Mouse (Mus musculus): ENCODE data around the gene Zan. TPM values are rescaled to one million over a fixed set of nuclear protein-coding genes. Genes with fewer than 3 reads are reported as not detected.
"Not testable (repeated sequence)": the region's sequence is repeated elsewhere in the genome, so short reads cannot be mapped to it uniquely, and the experiment has no call there.

Gene Zan
- polyA plus RNA-seq, 1 experiment from 2014 or later: not detected

GRCm38 (mm10) chr5:137474351-137474750 lies 2.5 kb downstream of the Zan start:
- WGBS (ENCODE audit: missing documents): 92% methylated on average over 2 of the region's 2 CpGs
- Histone ChIP-seq H3K4me3 (ENCODE audit: inconsistent target) (no peak overlapping the region), H3K36me3 (ENCODE audit: inconsistent target) (no peaks in the 10 kb centered on the region), H3K27ac (no peak overlapping the region), H3K79me2 (ENCODE audit: inconsistent target) (no peaks in the 10 kb centered on the region)

- 43% methylated on average over 5 of the region's 5 CpGs for WGBS (ENCODE audit: missing documents)
- no peak overlapping the region for H3K4me3 ChIP-seq (ENCODE audit: inconsistent target)
- no peaks in the 10 kb centered on the region for H3K79me2 ChIP-seq (ENCODE audit: inconsistent target)
- H3K27ac ChIP-seq: no peak overlapping the region
- no peaks in the 10 kb centered on the region for H3K36me3 ChIP-seq (ENCODE audit: inconsistent target)
These were observed 4.5 kb downstream of the Zan start for GRCm38 (mm10) chr5:137472252-137472904.

GRCm38 (mm10) chr5:137466946-137467345 lies 9.9 kb downstream of the Zan start:
- Histone ChIP-seq H3K36me3 (ENCODE audit: inconsistent target) (no peaks in the 10 kb centered on the region), H3K27ac (no peak overlapping the region), H3K79me2 (ENCODE audit: inconsistent target) (no peaks in the 10 kb centered on the region), H3K4me3 (ENCODE audit: inconsistent target) (no peak overlapping the region)
- 97% methylated on average over 6 of the region's 6 CpGs for WGBS (ENCODE audit: missing documents)

- WGBS (ENCODE audit: missing documents): 71% methylated on average over 3 of the region's 3 CpGs
- H3K36me3 ChIP-seq (ENCODE audit: inconsistent target): no peaks in the 10 kb centered on the region
- no peaks in the 10 kb centered on the region for H3K79me2 ChIP-seq (ENCODE audit: inconsistent target)
These were observed 11.8 kb downstream of the Zan start for GRCm38 (mm10) chr5:137465049-137465448.

GRCm38 (mm10) chr5:137455866-137456591 lies 20.8 kb downstream of the Zan start:
- Histone ChIP-seq H3K36me3 (ENCODE audit: inconsistent target) (no peaks in the 10 kb centered on the region), H3K79me2 (ENCODE audit: inconsistent target) (no peaks in the 10 kb centered on the region), H3K4me3 (ENCODE audit: inconsistent target) (no peak overlapping the region), H3K27ac (no peak overlapping the region)
- WGBS (ENCODE audit: missing documents): 32% methylated on average over 7 of the region's 7 CpGs

More at GRCm38 (mm10) chr5:137465049-137465448, 11.8 kb downstream of the Zan start:
- Histone ChIP-seq H3K4me3 (ENCODE audit: inconsistent target) (no peak overlapping the region), H3K27ac (no peak overlapping the region)

GRCm38 (mm10) chr5:137455206-137455605 lies 21.7 kb downstream of the Zan start:
- H3K4me3 ChIP-seq (ENCODE audit: inconsistent target): no peak overlapping the region
- WGBS (ENCODE audit: missing documents): 23% methylated on average over 6 of the region's 6 CpGs
- no peaks in the 10 kb centered on the region for H3K36me3 ChIP-seq (ENCODE audit: inconsistent target)
- no peaks in the 10 kb centered on the region for H3K79me2 ChIP-seq (ENCODE audit: inconsistent target)
- no peak overlapping the region for H3K27ac ChIP-seq

- Histone ChIP-seq H3K36me3 (ENCODE audit: inconsistent target) (no peaks in the 10 kb centered on the region), H3K4me3 (ENCODE audit: inconsistent target) (no peak overlapping the region), H3K27ac (no peak overlapping the region), H3K79me2 (ENCODE audit: inconsistent target) (no peaks in the 10 kb centered on the region)
These were observed 31.3 kb downstream of the Zan start for GRCm38 (mm10) chr5:137445536-137445935.

GRCm38 (mm10) chr5:137440216-137440855 lies 36.5 kb downstream of the Zan start:
- 39% methylated on average over 11 of the region's 11 CpGs for WGBS (ENCODE audit: missing documents)
- Histone ChIP-seq H3K79me2 (ENCODE audit: inconsistent target) (no peaks in the 10 kb centered on the region), H3K27ac (peak overlapping the region; percentile 46; the same call in 1 of the 2 replicates), H3K4me3 (ENCODE audit: inconsistent target) (no peak overlapping the region), H3K36me3 (ENCODE audit: inconsistent target) (no peaks in the 10 kb centered on the region)

- no peaks in the 10 kb centered on the region for H3K79me2 ChIP-seq (ENCODE audit: inconsistent target)
- WGBS (ENCODE audit: missing documents): 41% methylated on average over 6 of the region's 6 CpGs
- no peaks in the 10 kb centered on the region for H3K36me3 ChIP-seq (ENCODE audit: inconsistent target)
- H3K4me3 ChIP-seq (ENCODE audit: inconsistent target): no peak overlapping the region
- H3K27ac ChIP-seq: no peak overlapping the region
These were observed 43.0 kb downstream of the Zan start for GRCm38 (mm10) chr5:137433889-137434288.

- 36% methylated on average over 2 of the region's 4 CpGs for WGBS (ENCODE audit: missing documents)
- H3K27ac ChIP-seq; H3K36me3 ChIP-seq (ENCODE audit: inconsistent target); H3K4me3 ChIP-seq (ENCODE audit: inconsistent target); H3K79me2 ChIP-seq (ENCODE audit: inconsistent target): not testable (repeated sequence)
These were observed 46.5 kb downstream of the Zan start for GRCm38 (mm10) chr5:137430402-137430801.

- H3K79me2 ChIP-seq (ENCODE audit: inconsistent target): no peaks in the 10 kb centered on the region
- no peak overlapping the region for H3K4me3 ChIP-seq (ENCODE audit: inconsistent target)
- H3K27ac ChIP-seq: no peak overlapping the region
- 59% methylated on average over 5 of the region's 6 CpGs for WGBS (ENCODE audit: missing documents)
- no peaks in the 10 kb centered on the region for H3K36me3 ChIP-seq (ENCODE audit: inconsistent target)
These were observed 51.2 kb downstream of the Zan start for GRCm38 (mm10) chr5:137425648-137426047.

GRCm38 (mm10) chr5:137419841-137420240 lies 57.0 kb downstream of the Zan start:
- Histone ChIP-seq H3K27ac (no peak overlapping the region), H3K4me3 (ENCODE audit: inconsistent target) (no peak overlapping the region), H3K79me2 (ENCODE audit: inconsistent target) (no peaks in the 10 kb centered on the region), H3K36me3 (ENCODE audit: inconsistent target) (no peaks in the 10 kb centered on the region)
- WGBS (ENCODE audit: missing documents): 95% methylated on average over 4 of the region's 4 CpGs

- 34% methylated on average over 9 of the region's 9 CpGs for WGBS (ENCODE audit: missing documents)
These were observed 57.8 kb downstream of the Zan start for GRCm38 (mm10) chr5:137419105-137419504.

GRCm38 (mm10) chr5:137414253-137414652 lies 62.6 kb downstream of the Zan start:
- no peak overlapping the region for H3K4me3 ChIP-seq (ENCODE audit: inconsistent target)
- no peaks in the 10 kb centered on the region for H3K36me3 ChIP-seq (ENCODE audit: inconsistent target)
- 82% methylated on average over 5 of the region's 5 CpGs for WGBS (ENCODE audit: missing documents)
- H3K27ac ChIP-seq: no peak overlapping the region
- H3K79me2 ChIP-seq (ENCODE audit: inconsistent target): no peaks in the 10 kb centered on the region

More at GRCm38 (mm10) chr5:137419105-137419504, 57.8 kb downstream of the Zan start:
- Histone ChIP-seq H3K36me3 (ENCODE audit: inconsistent target) (no peaks in the 10 kb centered on the region), H3K4me3 (ENCODE audit: inconsistent target) (no peak overlapping the region), H3K79me2 (ENCODE audit: inconsistent target) (no peaks in the 10 kb centered on the region), H3K27ac (no peak overlapping the region)

- Histone ChIP-seq H3K27ac (no peak overlapping the region), H3K36me3 (ENCODE audit: inconsistent target) (no peaks in the 10 kb centered on the region), H3K4me3 (ENCODE audit: inconsistent target) (no peak overlapping the region), H3K79me2 (ENCODE audit: inconsistent target) (no peaks in the 10 kb centered on the region)
- 86% methylated on average over 8 of the region's 8 CpGs for WGBS (ENCODE audit: missing documents)
These were observed 65.6 kb downstream of the Zan start for GRCm38 (mm10) chr5:137411235-137411634.
